Mouse (Mus musculus): ENCODE results near the gene Vmn1r45.
"Not testable (repeated sequence)": the region's sequence is repeated elsewhere in the genome, so short reads cannot be mapped to it uniquely, and the experiment has no call there.

The Vmn1r45 gene

DNA sequence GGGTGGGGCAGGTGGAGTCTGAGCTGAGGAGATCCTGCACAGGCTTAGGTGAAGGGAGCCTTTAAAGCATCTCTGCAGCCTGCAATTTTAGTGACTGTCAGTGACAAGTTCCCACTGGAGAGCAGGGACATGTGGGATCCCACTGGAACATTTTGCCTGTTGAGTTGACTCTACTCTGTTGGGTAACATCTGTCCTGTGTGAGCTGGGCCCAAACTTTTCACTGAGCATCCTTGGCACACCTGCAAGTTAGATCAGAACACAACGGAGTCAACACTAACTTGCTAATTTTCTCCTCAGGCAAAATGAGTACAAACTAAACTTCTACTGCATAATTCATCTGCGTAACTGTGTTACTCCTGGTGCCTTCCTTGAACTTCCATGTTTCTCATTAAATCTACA is at the start of gene Vmn1r45:
TSS of gene Vmn1r45 (minus strand) at position 101 of the 400 bp plus-strand sequence.
- not testable (repeated sequence) for DNase-seq

DNA sequence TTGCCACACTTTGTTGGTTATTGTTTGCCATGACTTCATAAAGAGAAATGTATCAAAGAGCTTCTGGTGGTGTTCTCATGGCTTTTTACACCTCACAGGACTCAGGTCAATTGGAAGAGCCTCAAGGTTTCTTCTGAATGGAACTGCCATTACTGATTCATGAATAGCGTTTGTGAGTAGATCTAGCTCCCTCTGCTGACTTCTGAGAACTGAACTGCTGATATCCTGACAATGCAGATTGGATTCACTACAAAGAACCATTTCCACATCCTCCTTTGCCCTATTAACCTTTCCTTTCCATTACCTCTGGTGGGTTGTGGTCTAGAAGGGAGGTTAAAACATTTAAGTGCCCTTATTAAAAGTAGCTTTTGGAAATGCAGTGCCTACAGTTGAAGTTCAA is 45.6 kb upstream of the Vmn1r45 start:
- DNase-seq = no peak

DNA sequence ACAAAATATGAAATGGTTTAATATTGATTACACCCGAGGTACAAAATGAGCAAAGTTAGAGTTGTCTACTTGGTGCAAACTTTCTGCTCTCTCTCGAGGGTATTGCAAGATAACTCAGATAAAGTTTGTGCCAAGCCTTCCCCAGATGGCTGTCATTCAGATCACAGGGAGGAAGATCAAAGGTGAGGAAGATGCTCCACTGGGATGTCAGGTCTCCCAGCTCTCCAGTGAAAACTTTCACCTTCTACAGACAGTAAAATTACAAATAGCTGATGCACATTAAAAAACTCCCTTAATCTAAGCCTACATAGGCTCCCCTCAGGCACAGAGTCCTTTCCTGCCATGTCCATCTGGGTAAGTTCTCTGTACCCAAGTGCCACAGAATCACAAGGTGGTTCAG is 28.6 kb upstream of the Vmn1r45 start, which contains the start of gene Vmn1r46:
TSS of gene Vmn1r46 (plus strand) at position 301 of the 400 bp plus-strand sequence.
- DNase-seq = no peak

DNA sequence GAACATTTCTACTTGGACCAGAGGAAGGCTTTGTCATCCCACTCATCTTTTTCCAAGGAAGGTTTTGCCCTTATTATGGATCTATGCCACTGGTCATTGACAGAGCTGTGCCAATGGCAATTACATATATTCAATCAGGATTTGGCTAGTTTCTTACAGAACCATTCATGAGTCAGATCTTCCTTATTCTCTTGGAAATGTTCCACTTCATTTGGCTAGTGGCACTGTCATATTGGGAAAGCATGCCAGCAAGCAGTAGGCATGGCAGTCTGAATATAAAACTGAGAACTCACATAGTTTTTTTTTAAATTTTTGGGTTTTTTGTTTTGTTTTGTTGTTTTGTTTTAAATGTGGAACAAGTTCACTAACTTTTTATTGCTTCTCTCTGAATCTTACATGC is 25.9 kb upstream of the Vmn1r45 start:
- no peak for DNase-seq

DNA sequence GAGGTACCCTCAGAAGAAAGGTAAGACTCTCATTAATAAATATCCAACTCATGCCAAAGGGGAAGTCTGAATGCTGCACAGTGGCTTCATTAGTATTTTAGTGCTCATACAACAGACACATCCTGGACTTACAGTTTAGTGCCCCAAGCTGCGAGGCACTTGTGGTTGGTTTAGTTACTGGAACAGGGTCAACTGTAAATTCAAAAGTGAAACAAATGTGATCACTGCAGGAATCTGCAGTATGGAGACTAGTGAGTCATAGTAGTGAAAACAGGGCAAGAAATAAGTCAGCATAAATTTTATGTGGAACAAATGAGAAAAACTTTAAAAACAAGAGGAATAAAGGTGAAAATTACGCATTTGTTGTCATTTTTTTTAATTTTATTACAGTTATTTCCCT is 13.2 kb upstream of the Vmn1r45 start:
- no peak for DNase-seq

DNA sequence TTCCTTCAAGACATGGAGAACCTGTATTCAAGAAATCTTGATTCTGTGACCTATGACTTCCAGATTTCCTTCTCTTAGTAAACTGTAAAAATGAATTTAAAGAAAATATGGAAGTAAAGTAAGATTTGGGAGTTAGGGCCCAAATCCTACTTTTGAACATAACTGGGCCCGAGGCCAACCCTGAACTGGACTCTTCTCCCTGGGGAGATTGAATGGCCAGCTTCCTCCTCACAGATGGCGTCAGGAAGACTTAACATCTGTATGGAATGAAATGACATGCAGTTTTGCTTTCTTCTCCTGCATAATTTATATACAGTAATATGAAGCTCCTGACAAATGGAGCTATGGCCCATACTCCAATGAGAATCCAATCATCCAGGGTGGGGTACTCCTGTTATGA is 528 bp upstream of the Vmn1r45 start:
- DNase-seq = no peak

DNA sequence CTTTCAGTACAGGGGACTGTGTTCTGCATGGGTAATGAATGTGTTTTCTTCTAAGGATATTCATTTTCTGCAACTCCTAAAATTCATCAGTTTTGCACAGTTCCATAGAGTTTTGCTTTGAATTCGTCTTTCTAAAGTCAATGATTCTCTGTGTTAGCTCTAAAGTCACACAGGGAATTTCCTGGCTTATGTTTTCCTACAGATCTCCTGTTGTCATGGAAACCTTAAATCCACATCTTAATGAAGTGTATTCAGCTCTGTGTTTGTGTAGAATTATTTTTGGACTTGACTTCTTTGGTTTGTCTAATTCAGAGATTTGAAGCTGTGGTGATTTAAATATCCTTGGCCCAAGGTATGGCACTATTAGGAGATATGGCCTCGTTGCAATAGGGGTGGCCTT is 56.6 kb downstream of the Vmn1r45 start:
- no peak for DNase-seq

DNA sequence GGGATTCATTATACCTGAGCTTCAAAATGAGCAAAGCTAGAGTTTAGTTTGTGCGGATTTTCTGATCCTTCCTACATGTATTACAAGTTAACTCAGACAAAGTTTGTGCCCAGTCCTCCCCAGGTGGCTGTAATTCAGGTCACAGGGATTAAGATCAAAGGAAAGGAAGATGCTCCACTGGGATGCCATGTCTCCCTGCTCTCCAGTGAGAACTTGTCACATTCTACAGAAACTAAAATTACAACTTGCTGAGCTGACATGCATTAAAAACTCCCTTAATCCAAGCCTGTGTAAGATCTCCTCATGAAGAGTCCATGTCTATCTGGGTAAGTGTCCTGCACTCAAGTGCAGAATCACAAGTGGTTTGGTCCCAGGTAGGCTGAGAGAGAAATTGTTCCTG is 57.0 kb downstream of the Vmn1r45 start, which contains the start of gene Vmn1r44:
TSS of gene Vmn1r44 (plus strand) at position 301 of the 400 bp plus-strand sequence.
- no peak for DNase-seq

All from thymus, postnatal 36 days (tissue).